Mouse (Mus musculus) heart, postnatal 36 days (tissue): ENCODE results near the gene Gm10837. TPM values are rescaled to one million over a fixed set of nuclear protein-coding genes. Genes with fewer than 3 reads are reported as not detected.
"Not testable (repeated sequence)": the region's sequence is repeated elsewhere in the genome, so short reads cannot be mapped to it uniquely, and the experiment has no call there.

Experiments
- DNase-seq, 2 experiments: peaks; one replicate each; pipeline ENCODE4 v3.0.0; 2021 to 2022
- intact Hi-C: fragments of 180-260 bp; cut with DNase I; formaldehyde crosslinking; loops from one replicate; pipeline ENCODE4 v1.15.1; 2025
- total RNA-seq, 2 experiments: library from RNA; stranded (reverse); gene quantifications; 2 replicates each; pipeline ENCODE4 v1.2.3; 2021

Gm10837 gene
- total RNA-seq: not detected

- DNase-seq: peak in 1 of 2 experiments; percentile 6
- intact Hi-C loops: loop anchor here (5.0 kb wide), 1 partner anchor 387 kb away; no protein-coding TSS in a partner anchor
Measured at GRCm38 (mm10) chr14:122490441-122491328, at the start of gene Gm10837. Gene Gm10837, plus strand, starts transcription at chr14:122490586.

GRCm38 (mm10) chr14:122449601-122450495, 40.5 kb upstream of the Gm10837 start:
- intact Hi-C loops: no loop called here
- no peak for DNase-seq

GRCm38 (mm10) chr14:122450496-122451382, 39.6 kb upstream of the Gm10837 start, which contains the start of gene Gm5089:
Gene Gm5089, minus strand, starts transcription at chr14:122451115.
- DNase-seq: no peak
- intact Hi-C loops: no loop called here

- intact Hi-C loops: no loop called here
- DNase-seq: no peak
Measured at GRCm38 (mm10) chr14:122451551-122452145, 38.7 kb upstream of the Gm10837 start.

- no peak for DNase-seq
- intact Hi-C loops: no loop called here
Measured at GRCm38 (mm10) chr14:122452701-122453387, 37.5 kb upstream of the Gm10837 start.

GRCm38 (mm10) chr14:122453388-122453995, 36.9 kb upstream of the Gm10837 start:
- intact Hi-C loops: no loop called here
- no peak for DNase-seq

GRCm38 (mm10) chr14:122453996-122454738, 36.2 kb upstream of the Gm10837 start:
- no peak for DNase-seq
- intact Hi-C loops: no loop called here

- DNase-seq: no peak
- intact Hi-C loops: no loop called here
Measured at GRCm38 (mm10) chr14:122454901-122455561, 35.4 kb upstream of the Gm10837 start.

- intact Hi-C loops: no loop called here
- DNase-seq: no peak
Measured at GRCm38 (mm10) chr14:122455562-122455958, 34.8 kb upstream of the Gm10837 start.

- intact Hi-C loops: not testable (repeated sequence)
Measured at GRCm38 (mm10) chr14:122459332-122459731, 31.1 kb upstream of the Gm10837 start.

GRCm38 (mm10) chr14:122459776-122460175, 30.6 kb upstream of the Gm10837 start:
- DNase-seq: no peak
- intact Hi-C loops: no loop called here

More at GRCm38 (mm10) chr14:122459332-122459731, 31.1 kb upstream of the Gm10837 start:
- not testable (repeated sequence) for DNase-seq

GRCm38 (mm10) chr14:122460226-122460625, 30.2 kb upstream of the Gm10837 start:
- intact Hi-C loops: no loop called here
- no peak for DNase-seq

GRCm38 (mm10) chr14:122461500-122461899, 28.9 kb upstream of the Gm10837 start:
- intact Hi-C loops: no loop called here
- DNase-seq: no peak

- no peak for DNase-seq
- intact Hi-C loops: no loop called here
Measured at GRCm38 (mm10) chr14:122461966-122462365, 28.4 kb upstream of the Gm10837 start.

- DNase-seq: no peak
- intact Hi-C loops: no loop called here
Measured at GRCm38 (mm10) chr14:122462689-122463079, 27.7 kb upstream of the Gm10837 start.

GRCm38 (mm10) chr14:122463080-122463691, 27.2 kb upstream of the Gm10837 start:
- DNase-seq: no peak
- intact Hi-C loops: no loop called here

- DNase-seq, intact Hi-C loops: not testable (repeated sequence)
Measured at GRCm38 (mm10) chr14:122463734-122464341, 26.5 kb upstream of the Gm10837 start.
